Mouse (Mus musculus) testis, adult 2 months (tissue): ENCODE measurements around the gene Dnajb1.

Experiments used
- CTCF ChIP-seq: fragments of 200-500 bp; IDR thresholded peaks from 2 replicates; pipeline ENCODE4 v1.5.1; 2012; ENCODE audit warnings: low read depth, mild to moderate bottlenecking, inconsistent platforms, low read length, moderate library complexity; ENCODE audit not compliant: control insufficient read depth, insufficient read depth, insufficient replicate concordance
- POLR2A ChIP-seq: fragments of 200-500 bp; IDR thresholded peaks from 2 replicates; pipeline ENCODE4 v1.6.1; 2012; ENCODE audit warnings: low read depth, mild to moderate bottlenecking, inconsistent platforms, low read length, moderate library complexity; ENCODE audit not compliant: control insufficient read depth

DNA sequence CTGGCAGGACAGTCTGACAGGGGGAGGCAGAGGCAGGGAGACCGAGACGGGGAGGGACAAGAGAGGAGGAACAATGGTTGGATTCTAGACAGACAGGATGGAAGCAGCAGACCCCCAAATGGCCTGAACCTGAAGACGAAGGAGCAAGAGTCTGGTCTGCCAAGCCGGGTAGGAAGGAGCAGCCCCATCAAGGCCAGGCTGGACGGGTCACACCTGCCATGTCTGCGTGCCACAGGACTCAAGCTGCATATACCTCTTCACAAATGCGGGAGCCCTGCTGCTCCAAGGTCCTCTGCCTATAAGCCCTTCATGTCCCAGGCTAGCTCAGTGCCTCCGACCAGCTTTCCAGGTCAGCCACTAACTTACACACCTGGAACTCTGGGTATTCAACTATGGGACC lies 28.3 kb upstream of the Dnajb1 start:
- TF ChIP-seq POLR2A, result no peak
- TF ChIP-seq CTCF, result no peak
